Mouse (Mus musculus): ENCODE data around the gene Ugt1a1.

Gene Ugt1a1

DNA sequence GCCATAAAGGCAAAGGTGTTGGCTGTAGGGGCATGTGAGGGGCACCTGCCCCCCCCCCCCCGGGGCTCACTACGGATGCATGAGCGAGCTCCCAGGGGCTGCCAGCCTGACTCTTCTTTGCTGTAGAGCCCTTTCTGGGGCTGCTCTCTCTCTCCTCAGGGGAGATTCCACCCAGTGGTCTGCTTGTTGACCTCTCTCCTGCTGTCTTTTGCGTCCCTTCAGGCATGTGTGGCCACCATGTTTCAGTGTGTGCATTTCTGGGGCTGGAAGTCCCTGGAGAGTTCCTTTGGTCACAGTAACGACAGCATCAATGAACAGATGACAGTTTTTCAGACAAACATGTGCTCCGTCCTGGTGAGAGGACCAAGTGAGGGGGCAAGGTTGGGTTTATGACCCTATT is 46.6 kb downstream of the Ugt1a1 start:
- no peak for DNase-seq (ENCODE audit: low read depth, low spot score)

DNA sequence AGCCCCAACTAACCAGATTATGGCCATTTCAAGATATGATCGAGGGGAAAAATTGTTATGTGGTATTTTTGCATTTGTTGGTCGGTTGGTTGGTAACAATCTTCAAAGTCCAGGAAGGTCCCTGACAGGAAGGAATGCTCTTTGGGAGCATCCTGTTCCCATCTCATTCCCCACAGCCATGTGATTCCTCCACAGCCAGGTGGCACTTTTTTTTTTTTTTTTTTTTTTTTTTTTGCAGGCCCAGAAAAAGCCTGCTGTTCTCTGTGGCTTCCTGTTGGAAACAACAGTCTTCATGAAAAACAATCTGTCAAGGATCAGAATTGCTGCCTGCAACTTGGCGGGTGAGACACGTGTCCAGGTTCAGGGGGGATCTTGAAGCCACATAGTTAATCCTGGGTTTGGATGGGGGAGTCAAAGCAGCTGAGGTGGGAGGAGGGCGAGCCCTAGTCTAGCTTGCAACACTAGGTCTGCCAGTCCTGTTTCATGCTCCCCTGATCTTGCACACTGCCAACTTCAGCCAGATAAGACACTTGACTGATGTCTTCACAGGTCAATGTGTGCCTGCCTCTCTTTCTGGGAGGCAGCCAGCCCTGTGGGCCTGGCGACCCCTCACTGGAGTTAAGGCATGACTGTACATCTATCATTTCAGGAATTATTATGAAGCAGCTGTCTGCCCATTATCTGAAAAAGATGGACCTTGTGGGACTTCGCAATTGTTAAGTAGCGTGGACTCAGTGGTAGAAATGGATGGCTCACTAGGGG is 47.3 kb downstream of the Ugt1a1 start:
- no peak for DNase-seq (ENCODE audit: low read depth, low spot score)

DNA sequence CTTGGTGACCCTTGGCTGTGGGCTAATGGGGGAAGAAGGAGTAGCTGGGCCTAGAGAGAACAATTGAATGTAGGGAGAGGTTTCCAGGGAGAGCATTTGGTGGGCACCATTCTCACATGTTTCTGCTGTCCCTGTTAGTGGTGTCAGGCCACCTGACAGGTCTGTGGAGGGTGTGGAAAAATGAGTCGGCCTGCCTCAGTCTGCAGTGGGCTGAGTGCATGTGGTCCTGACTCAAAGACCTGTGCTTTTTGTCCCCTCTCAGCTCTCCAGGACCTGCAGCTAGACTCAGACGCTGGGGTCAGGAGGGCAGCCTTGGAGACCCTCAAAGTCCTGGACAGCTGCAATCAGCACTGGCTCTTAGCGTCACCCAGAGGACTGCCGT is 47.9 kb downstream of the Ugt1a1 start:
- no peak for DNase-seq (ENCODE audit: low read depth, low spot score)

DNA sequence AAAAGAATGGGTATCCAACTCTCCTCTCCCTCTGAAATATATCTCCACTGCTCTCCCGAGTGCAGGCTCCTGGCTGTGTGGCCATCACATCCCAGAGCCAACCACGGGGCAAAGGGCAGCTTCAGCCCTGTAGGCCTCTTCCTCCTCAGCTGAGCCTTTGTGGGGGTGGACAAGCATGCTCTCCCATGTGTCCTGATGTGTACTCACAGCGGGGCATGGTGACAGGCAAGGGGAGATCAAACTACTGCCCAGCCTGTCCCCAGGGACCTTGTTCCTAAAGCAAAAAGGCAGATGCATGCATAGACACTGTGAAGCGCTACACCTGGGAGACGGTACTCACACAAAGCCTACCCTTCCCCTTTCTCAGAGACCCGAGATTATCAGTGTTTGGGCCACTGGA is 48.4 kb downstream of the Ugt1a1 start:
- DNase-seq (ENCODE audit: low read depth, low spot score), result no peak

DNA sequence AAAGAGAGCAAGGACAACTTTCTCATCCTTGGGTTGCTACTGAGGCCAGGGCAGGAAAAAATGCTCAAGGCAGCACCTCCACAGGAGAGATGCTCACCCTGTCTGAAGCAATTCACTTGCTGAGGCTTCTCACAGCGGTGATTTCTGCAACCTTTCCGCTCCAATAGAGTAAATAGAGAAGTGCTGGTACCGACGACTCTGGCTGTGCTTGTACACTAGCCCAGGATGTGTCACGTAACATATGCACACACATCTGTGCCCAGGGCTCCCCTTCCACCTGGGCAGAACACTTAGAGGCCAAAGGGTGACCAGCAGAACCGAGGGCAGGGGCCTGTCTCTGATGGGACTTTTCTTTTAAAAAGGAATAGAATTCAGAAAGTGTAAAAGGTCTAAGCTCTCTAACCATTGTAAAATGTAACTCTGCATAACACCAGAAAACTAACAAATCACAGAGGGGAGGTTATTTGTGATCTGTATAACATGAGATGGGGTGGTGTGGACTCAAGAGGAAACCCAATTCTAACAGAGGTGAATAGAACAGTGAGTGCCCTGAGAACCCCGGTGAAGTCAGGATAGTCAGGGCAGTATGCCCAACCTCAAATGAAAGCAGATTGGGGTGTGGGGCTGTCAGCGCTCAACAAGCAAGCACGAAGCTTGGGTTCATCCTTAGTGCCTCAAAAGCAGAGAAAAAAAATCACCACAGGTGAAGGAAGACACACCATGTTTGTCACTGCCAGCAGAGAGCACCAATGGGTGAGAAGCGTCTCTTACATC is 49.0 kb downstream of the Ugt1a1 start:
- no peak for DNase-seq (ENCODE audit: low read depth, low spot score)

DNA sequence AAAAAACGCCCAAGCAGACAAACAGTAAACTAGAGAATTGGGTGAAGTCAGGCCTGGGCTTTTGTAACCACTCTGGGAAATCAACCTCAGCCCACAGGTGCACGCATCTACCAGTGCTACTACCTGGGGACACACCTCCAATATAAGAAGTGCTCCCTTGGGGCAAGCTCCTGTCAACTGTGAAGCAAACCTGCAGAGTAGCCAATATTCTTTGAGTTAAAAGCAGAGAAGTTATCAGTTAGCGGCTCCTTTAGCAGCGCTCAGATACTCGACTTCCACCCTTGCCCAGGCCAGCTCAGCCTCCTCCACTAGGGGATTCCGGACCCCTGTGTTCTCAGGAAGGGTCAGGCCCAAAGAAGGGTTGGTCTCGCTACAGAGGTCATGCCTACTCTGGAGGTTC is 49.9 kb downstream of the Ugt1a1 start:
- DNase-seq (ENCODE audit: low read depth, low spot score), result no peak

DNA sequence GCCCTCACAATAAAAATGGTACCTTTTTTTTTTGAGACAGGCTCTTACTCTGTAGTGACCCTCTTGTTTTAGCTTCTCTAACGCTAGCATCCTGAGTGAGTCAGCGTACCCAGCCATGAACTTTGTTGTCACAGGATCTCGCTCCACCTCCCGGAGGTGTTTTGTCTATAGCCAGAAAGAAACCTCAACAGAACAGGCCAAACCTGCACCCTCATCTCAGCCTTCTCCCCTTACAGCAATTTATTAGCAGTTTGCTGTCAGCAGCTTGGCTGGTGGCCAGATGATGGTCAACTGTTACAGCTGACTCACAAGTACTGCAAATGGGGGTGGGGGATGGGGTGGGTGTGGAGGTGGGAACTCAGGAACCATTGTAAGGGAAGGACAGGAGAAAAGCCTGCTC is 50.5 kb downstream of the Ugt1a1 start:
- DNase-seq (ENCODE audit: low read depth, low spot score), result no peak

DNA sequence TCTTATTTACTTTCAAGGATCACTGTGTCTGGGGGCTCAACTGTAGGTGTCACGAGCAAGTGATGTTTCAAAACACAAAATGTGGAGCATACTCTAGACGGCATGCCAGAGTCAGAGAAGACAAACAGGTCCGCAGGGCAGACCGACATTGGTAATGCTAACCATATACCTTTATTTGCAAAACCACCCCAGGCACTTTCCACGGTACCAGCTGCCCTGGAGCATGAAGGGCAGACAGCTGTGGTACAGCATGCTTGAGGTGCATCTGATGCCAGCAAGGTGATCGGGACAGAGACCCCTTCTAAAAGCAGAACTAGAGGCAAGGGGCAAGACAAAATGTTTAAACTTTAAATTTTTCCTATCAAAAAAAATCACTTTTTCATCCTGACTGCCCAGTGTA is 51.2 kb downstream of the Ugt1a1 start:
- DNase-seq (ENCODE audit: low read depth, low spot score), result no peak

DNA sequence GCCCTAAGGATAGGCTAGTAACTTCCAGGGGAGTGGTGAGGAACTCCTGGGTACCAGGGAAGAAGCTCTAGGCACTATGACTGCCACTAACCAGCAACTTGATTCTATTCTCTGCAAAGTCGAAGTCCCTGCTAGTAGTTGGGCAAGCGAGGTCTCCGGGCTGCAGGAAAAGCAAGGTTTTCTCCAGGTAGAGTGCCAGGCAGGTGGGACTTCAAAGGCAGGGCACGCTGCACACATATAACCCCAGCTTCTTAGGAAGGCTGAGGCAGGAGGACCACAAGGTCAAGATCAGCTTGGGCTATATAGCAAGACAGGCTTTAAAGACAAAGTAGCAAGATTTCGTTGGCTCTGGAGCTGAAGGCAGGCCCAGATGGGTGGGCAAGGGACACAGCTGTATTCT is 52.0 kb downstream of the Ugt1a1 start:
- DNase-seq (ENCODE audit: low read depth, low spot score), result no peak

DNA sequence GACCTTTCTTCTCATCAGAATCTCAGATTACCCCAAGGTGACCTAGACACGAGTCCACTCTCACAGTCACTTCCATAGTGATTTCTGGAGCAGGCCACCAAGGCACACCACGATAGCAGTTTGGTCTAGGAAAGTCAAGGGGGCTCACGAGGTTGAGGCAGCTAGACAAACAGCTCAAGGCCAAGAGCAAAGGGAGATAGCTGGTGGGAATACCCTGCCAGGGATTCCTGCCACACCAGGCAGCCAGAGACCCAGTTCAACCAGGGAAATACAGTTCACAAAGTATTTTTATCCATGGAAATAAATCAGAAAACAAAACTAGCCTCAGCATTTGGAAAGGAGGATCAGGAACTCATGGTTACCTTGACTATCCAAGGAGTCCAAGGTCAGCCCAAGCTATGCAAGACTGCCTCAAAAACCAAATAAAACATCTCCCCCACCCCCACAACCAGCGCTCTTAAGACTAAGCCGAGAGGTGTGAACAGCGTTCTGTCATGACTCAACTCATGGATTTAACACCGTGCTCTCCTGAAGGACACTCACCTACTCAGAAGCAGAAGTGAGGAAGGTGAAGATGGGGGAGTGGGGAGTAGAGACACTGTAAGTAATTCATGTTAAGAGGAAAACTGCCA is 52.6 kb downstream of the Ugt1a1 start:
- no peak for DNase-seq (ENCODE audit: low read depth, low spot score)

DNA sequence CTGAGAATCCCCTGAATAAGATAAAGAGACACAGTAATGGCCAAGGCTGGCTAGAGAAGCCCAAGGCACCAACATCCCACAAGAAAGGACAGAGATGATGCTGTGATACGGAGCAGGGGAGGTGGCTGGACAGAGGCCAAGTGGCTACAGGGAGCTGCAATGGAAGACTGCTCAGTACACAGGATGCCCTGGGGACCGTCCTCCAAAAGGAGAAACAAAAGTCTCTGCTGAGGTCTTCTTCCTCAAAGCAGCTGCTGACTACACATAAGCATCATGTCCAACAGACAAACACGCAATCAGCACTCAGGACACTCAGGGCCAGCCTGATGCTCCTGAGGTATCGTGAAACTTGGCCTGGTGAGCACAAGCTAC is 53.1 kb downstream of the Ugt1a1 start:
- no peak for DNase-seq (ENCODE audit: low read depth, low spot score)

DNA sequence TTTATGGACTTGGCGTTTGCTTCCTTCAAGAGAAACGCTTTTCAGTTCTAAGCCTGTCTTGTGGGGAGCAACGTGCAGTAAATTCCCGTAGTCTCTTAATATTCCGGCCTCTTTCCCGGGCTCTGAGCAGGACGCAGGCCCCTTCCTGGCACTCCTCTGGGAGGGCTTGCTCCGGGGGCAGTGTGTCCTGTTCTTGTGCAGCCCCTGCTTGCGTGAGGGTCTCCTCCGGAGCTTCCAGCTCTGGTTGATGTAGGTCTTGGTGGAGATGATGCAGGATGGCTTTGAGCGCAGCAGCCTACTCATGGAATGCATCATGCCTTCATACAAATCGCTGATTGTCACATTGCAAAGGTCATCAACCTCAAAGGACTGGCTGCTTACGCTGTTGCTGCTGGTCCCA is 54.4 kb downstream of the Ugt1a1 start:
- DNase-seq (ENCODE audit: low read depth, low spot score), result no peak

DNA sequence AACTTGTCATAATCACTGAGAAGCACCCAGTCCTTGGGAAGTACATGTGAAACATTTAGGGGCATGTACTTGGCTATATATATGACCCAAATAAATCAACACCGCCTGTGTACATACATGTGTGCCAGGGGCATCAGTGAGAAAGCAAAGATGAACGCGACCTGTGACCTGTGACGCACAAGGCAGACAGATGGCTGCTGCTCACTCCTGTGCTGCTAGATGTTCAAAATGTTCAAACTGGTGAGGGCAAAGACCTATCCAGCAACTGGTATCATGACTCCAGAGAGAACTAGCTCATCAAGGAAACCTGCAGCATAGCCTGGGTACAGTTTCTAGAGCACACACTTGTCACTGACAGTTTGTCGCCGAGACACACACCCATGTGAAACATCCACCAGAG is 55.7 kb downstream of the Ugt1a1 start:
- DNase-seq (ENCODE audit: low read depth, low spot score), result no peak

DNA sequence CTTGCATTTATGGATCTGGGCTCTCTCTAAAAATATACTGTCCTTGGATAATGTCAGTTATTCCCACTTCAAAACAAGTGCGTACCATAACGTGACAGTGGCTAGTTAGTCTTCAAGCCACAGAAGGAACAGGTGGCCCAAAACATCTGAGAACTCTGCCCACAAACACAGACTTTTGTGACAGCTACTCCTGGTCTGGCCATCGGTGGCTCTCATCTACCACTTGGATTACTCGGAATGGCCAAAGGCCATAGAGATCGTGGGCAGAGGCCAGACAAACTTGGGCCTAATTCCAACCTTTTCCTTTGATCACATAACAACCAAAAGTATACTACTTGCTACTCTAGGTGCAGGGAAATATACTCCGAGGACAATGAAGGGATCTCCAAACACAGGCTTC is 56.3 kb downstream of the Ugt1a1 start:
- DNase-seq (ENCODE audit: low read depth, low spot score), result no peak

All from CD4-positive, CD25-positive, alpha-beta regulatory T cell, adult 2 months (primary cell).